Mouse (Mus musculus) T-helper 2 cell (primary cell): ENCODE measurements around the gene Tubgcp6.

Experiments
- in situ Hi-C: fragments of 300-600 bp; cut with MboI, MseI; formaldehyde crosslinking; loops from one replicate; pipeline ENCODE4 v1.15.1; 2025; ENCODE audit warnings: high pct_unique_total_duplicates

The Tubgcp6 gene

GRCm38 (mm10) chr15:89104425-89104824 lies 18.5 kb downstream of the Tubgcp6 start:
- in situ Hi-C loops, result no loop called here

DNA sequence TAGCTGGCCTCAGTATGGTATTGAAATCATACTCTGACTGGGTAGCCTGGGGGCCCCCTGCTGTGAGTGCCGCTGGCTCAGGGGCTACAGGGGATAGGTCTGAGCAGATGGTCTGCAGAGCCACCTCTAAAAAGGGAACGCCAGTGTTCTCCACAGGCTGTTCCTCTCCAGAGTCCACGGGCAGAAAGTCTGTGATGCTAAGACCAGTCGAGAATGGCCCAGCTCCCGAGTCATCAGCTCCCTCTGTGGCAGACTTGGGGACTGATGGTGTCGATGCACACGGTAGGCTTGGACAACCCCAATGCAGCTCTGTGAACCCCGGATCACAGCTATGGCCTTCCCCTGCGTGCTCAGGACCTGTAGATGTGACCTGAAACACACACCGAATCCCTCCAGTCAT lies 19.0 kb downstream of the Tubgcp6 start:
- in situ Hi-C loops, result no loop called here

DNA sequence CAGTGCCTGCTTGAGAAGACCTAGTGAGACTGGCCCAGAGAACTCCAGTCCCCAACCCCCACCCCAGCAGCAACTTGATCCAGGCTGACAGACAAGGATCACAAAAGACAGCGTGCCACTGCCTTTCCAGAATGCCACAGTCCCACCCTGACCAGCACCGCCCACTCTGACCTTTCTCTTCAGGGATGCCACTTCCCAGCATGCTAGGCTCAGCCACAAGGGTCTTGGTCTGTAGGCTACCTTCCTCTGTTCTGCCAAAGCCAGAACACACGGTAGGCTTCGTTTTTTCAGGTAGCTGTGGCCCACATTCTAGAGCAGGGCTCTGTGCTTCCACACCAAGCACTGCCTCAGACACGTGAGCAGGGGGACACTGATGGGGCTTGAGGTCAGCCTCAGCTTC lies 20.3 kb downstream of the Tubgcp6 start:
- in situ Hi-C loops, result no loop called here

GRCm38 (mm10) chr15:89100823-89101222 lies 22.1 kb downstream of the Tubgcp6 start:
- in situ Hi-C loops, result no loop called here

DNA sequence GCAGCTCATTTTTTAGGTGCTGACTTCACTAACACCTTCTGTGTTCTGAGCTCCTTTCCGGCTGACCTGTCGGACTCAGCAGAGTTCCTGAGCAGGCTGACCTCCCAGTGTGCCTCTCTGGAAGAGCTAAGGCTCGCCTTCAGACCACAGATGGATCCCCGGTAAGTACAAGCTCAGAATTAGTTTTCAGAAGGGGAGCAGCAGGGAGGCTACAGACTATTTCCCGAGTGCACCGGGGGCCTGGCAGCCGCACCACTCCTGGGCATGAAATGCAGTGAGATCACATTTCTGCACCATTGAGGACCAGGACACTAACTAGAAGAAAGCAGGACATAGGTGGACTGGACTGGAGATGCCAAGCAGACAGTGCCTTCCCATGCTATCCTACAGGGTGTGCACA lies 24.3 kb downstream of the Tubgcp6 start:
- in situ Hi-C loops, result no loop called here

- in situ Hi-C loops, result no loop called here
These were observed 25.5 kb downstream of the Tubgcp6 start for GRCm38 (mm10) chr15:89097450-89097849.

DNA sequence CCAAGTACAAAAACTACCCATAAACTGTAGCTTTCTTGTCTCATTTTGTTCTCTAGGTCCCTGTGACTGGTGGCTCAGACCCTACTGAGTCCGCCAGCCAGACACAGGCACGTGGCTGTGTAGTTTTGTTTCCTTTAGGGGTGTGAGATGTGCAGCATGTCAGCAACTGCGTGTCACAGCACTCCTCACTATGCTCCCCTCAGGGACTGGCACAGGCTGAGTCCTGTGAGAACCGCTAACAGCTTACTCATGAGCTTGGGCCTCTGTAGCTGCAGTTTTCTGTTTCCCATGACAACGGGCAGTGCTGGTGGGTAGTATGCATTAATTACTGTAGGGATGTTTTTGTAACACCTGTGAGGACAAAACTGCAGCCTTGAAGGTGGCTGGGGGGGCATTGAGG lies 30.7 kb downstream of the Tubgcp6 start:
- in situ Hi-C loops, result no loop called here

DNA sequence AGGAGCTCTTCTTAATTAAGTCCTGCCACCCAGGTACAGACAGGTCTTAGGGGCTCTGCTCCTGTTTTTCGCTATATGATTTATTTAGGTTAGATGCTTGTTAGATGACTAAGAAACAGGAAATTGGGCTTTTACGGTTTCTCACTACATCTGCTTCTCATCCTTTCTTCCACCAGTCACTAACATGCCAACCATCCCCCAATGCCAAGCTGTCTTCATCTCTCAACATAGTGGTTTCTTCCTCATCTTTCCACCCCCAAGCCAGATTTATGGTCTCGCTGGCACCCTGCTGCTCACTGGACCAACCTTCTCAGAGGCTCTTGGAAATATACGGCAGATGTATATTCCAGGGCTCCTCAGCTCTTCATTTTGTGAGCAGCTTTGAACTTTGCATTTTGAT lies 32.2 kb downstream of the Tubgcp6 start:
- in situ Hi-C loops, result no loop called here

- in situ Hi-C loops, result no loop called here
These were observed 33.5 kb downstream of the Tubgcp6 start for GRCm38 (mm10) chr15:89089248-89090051.

DNA sequence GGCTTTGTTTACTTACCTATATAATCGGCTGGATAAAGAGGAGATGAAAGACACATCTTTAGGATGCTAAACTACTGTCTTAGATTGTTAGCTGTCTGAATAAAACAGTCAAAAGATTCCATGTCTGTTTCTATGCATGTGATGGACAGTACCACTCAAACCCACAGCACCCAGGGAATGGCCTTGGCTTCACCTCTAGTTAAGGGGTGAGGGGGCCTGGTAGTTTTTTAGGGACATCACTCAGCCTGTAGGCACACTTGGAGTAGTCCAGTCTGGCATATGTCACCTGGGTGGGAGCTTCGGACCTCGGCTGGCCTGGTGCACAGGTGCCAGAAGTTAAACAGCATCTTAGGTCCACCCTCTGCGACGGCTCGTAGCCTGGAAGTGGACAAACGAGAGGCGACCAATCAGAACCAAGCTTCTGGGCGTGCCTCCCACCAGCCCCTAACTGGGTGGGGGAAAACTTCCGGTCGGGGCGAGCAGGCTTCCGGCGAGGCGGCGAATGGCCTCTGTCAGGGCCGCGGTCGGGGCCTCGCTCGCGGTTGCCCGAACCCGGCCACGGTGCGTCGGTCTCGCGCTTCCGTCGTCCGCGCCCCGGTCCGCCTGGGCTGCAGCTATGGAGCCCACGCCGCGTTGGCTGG lies 34.2 kb downstream of the Tubgcp6 start, which contains the start of gene Selenoo:
Selenoo (plus strand) TSS at position 478 of the 641 bp plus-strand sequence.
- in situ Hi-C loops, result no loop called here

- in situ Hi-C loops, result no loop called here
These were observed 38.1 kb downstream of the Tubgcp6 start for GRCm38 (mm10) chr15:89084826-89085225.

- in situ Hi-C loops, result no loop called here
These were observed 39.0 kb downstream of the Tubgcp6 start for GRCm38 (mm10) chr15:89083906-89084305.

DNA sequence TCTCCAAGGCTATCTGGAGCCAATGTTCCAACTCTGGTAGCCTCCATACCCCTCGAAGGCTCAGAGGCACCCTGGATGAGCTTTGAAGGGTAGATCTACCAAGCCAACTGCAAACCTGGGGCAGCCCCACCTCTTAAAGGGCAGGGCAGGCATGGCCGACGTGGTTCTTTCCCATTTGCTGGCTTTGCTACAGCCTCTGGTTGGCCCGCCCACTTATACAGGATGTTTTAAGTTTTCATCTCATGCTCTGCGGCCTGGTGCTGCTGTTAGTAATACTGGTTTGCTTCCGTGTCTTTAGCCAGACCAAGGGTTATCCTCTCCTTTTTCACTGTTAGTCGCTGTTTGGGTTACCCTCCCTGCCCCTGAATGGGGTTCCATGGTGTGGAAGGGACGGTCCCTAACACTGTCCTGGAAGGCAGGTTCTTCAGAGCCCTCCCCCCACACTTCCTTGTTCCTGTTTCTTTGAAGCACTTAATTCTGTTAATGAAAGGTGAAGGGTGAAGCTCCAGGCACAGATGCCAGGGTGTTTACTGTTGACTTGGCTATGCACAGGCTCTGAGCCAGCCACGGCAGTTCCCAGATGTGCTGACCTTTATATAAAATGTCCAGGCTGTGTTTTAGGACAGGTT lies 44.6 kb downstream of the Tubgcp6 start:
- in situ Hi-C loops, result no loop called here

DNA sequence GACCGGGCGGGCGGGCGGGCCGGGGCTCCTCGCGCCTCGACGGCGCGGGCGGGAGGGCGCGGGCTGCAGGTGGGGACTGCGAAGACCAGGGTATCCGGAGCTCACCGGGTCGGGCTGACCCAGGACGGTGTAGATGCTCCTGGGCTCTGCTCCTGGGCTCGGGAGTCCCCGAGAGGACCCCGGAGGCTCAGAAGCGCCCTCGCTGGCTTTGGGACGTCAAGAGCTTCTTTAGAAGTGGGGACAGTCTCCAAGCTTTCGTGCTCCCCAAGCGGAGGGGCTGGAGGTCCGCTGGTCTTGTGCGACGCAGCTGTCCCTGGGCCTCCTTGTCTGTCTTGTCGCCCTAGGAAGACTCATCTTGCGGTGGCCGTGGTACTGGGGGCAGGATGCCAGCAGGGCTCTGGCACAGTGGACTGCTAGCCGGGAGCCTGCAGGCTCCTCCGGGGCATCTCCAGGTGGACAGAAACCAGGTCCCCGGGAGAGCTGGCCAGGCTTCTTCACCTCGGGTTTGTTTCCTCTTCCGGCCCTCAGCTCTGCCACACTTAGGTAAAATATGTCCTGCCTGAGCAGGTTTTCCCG lies 46.7 kb downstream of the Tubgcp6 start:
- in situ Hi-C loops, result no loop called here

- in situ Hi-C loops, result no loop called here
These were observed 47.3 kb downstream of the Tubgcp6 start for GRCm38 (mm10) chr15:89075478-89076147.

DNA sequence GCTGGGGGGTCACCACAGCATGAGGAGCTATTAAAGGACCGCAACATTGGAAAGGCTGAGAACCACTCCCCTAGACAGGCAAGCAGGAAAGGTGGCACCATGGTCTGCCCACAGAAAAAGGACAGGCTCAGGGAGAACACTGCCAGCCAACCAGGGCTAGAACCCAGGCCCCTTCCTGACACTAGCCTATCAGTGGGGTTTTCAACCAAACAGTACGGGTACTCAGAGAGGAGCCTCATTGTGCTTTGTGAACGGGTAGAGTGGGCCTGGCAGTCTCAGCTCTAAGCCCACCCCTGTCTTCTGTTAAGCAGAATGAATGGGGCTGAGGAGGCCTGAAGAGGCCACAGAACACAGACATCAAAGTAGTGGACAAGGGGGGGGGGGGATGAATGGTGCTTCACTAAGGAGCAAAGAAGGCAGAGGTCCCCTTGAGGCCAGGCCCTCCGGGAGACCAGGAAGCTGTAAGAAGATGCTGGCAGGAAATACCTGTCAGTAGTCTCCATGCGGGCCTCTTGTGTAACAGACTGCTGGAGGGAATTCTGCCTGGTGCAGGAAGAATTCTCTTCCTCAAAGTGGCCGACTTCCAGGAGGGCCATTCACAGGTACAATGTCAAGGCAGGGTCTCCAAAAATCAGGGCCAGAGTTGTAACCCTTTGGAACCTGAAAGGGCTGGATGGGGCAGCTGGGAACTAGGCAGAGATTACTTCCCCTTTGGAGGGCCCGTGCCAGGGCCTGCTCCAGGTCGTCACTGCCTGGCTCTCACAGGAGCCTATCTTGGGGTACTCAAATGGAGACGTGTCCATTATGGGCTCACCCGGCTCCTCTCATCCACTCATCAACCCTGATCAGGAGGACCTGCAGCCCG lies 48.1 kb downstream of the Tubgcp6 start, which contains the start of gene Trabd:
Trabd (plus strand) TSS at position 512 of the 865 bp plus-strand sequence.
- in situ Hi-C loops, result no loop called here

DNA sequence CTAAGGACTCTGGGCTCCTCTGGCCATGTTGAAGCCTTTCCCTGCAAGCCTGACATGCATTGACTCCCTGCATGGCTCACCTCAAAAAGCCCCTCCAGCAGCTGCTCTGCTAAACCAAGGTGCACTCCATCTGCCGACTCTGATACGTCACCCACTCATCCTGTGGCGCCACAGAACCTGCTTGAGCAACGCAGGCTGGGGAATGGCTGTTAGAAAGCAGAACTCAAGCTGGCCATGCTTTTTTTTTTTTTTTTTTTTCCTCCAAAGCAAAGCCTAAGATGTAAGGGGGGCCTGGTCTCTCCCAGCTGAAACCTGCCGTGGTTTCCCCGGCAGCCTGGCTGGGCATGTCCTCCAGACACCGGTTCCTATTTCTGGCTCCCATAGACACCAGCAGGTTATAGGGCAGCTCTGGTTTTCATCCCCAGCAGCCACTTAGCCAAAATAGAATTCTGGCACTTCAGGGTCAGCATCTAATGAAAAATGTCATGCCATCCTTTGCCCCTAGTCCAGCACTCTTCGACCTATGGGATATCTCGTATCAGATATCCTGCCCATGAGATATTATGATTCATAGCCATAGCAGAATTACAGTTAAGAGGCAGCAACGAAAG lies 48.8 kb downstream of the Tubgcp6 start:
- in situ Hi-C loops, result no loop called here

GRCm38 (mm10) chr15:89070606-89071005 lies 52.3 kb downstream of the Tubgcp6 start:
- in situ Hi-C loops, result no loop called here

- in situ Hi-C loops, result loop anchor here (10.0 kb wide), 1 partner anchor 245 kb away; no protein-coding TSS in a partner anchor
These were observed 53.5 kb downstream of the Tubgcp6 start for GRCm38 (mm10) chr15:89069336-89069840.

DNA sequence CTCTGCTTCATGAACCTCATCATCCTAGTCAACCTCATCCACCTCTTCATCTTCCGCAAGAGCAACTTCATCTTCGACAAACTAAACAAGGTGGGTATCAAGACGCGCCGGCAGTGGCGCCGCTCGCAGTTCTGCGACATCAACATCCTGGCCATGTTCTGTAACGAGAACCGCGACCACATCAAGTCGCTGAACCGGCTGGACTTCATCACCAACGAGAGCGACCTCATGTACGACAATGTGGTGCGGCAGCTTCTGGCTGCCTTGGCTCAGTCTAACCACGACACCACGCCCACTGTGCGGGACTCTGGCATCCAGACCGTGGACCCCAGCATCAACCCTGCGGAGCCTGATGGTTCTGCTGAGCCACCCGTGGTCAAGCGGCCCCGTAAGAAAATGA lies 54.7 kb downstream of the Tubgcp6 start:
- in situ Hi-C loops, result loop anchor here (10.0 kb wide), 1 partner anchor 243 kb away; no protein-coding TSS in a partner anchor
